Mouse (Mus musculus) G1E (cell line): ENCODE data around the gene Uevld. TPM values are rescaled to one million over a fixed set of nuclear protein-coding genes. Genes with fewer than 3 reads are reported as not detected.

Experiments used
- ATAC-seq: 2 replicates; pipeline ENCODE4 v1.8.0; 2016; ENCODE audit warnings: mild to moderate bottlenecking; ENCODE audit not compliant: insufficient number of reproducible peaks, poor library complexity, low FRiP score, severe bottlenecking; ENCODE audit errors: extremely low read depth
- DNase-seq: peaks from one replicate; pipeline ENCODE4 v3.0.0; 2012; ENCODE audit warnings: low spot score
- H3K27me3 ChIP-seq: 2 replicates; pipeline ENCODE4 v1.6.1; 2012; ENCODE audit warnings: mild to moderate bottlenecking, low read length, inconsistent platforms; ENCODE audit not compliant: insufficient read depth
- H3K36me3 ChIP-seq: replicated peaks from 2 replicates; pipeline ENCODE3; 2012; ENCODE audit warnings: mild to moderate bottlenecking, inconsistent platforms
- H3K4me1 ChIP-seq: 2 replicates; pipeline ENCODE4 v1.6.1; 2012; ENCODE audit warnings: low read depth, low read length, inconsistent platforms, mixed read lengths; ENCODE audit not compliant: insufficient read depth
- H3K4me3 ChIP-seq: 2 replicates; pipeline ENCODE4 v1.5.1; 2012; ENCODE audit warnings: low read depth, mild to moderate bottlenecking, inconsistent platforms, low read length, moderate library complexity, mixed read lengths
- H3K9me3 ChIP-seq: replicated peaks from 2 replicates; pipeline ENCODE4 v1.6.1; 2012; ENCODE audit warnings: inconsistent platforms
- CTCF ChIP-seq: IDR thresholded peaks from 2 replicates; pipeline ENCODE4 v1.5.1; 2012; ENCODE audit warnings: low read depth, low read length, inconsistent platforms, mixed read lengths
- GATA1 ChIP-seq: IDR thresholded peaks from 2 replicates; pipeline ENCODE4 v1.6.1; 2012; ENCODE audit warnings: borderline replicate concordance, low read length, inconsistent platforms, mixed read lengths
- GATA2 ChIP-seq: IDR thresholded peaks from 2 replicates; pipeline ENCODE4 v1.6.1; 2012; ENCODE audit warnings: low read depth, low read length, inconsistent platforms, borderline replicate concordance
- POLR2AphosphoS5 ChIP-seq: IDR thresholded peaks from 2 replicates; pipeline ENCODE4 v1.6.1; 2012; ENCODE audit warnings: low read depth, low read length, inconsistent platforms; ENCODE audit not compliant: insufficient replicate concordance
- TAL1 ChIP-seq: conservative IDR thresholded peaks from 2 replicates; pipeline ENCODE4 v1.6.1; 2012; ENCODE audit warnings: low read depth, low read length, inconsistent platforms, mixed read lengths
- polyA plus RNA-seq: library from polyadenylated mRNA; stranded (reverse); fragments of >175 nt; gene quantifications from 2 replicates; pipeline ENCODE4 v1.2.3, GENCODE M21; 2012
- total RNA-seq, 2 experiments: library from RNA; stranded (forward) in 1 of 2; stranded (reverse) in 1 of 2; fragments of 200-1000 nt in 1 of 2; fragments of >200 nt in 1 of 2; fragmentation: Nextera tagmentation in 1 of 2; gene quantifications; 2 replicates each; pipeline ENCODE4 v1.2.3; 2014 to 2017

Uevld gene
- total and polyA plus RNA-seq, 3 experiments: 0.18 to 14.5 (median 8.6) TPM

DNA sequence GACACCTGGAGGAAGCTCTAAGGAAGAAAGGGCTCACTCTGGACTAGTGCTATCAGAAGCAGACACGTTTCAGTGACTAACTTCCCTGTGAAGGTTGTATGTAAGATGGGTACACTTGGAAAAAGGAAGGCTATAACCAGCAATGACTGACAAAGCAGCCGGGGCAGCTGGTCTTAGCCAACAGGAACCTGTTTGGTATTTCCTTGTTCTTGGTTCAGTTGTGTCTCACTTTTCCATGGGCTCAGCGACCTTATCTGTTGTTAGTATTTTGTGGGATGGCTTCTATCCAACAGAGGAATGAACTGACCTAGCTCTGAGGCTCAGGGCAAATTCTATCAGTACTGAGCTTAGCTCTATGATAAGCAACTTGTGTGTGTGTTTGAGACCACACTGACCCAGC is 2.7 kb upstream of the Uevld start:
- Histone ChIP-seq H3K4me1 (peaks cover 33% of the 10 kb centered on the region), H3K9me3 (no peaks in the 10 kb centered on the region), H3K27me3 (peaks cover 25% of the 10 kb centered on the region), H3K36me3 (peaks cover 4% of the 10 kb centered on the region), H3K4me3 (no peak overlapping the region)
- DNase-seq: no peak
- TF ChIP-seq GATA2: no peak
- no peak for TF ChIP-seq POLR2AphosphoS5
- no peak for TF ChIP-seq TAL1
- no peak for TF ChIP-seq CTCF
- TF ChIP-seq GATA1: no peak
- no peak for ATAC-seq

DNA sequence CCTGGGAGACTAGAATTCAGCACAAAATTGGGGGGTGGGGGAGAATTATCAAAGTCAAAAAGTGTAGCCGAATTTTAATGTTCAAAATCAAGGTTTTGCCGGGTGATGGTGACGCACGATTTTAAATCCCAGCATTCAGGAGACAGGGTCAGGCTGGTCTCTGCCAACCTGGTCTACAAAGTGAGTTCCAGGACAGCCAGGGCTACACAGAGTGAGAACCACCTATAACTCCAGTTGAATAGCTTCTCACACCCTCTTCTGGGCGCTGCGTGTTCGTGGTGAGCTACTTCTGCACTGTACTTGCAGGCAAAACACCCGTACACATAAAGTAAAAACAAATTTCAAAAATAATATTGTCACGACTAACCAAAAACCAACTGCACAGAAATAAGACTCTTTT is 526 bp upstream of the Uevld start:
- H3K27me3 ChIP-seq: peaks cover 22% of the 10 kb centered on the region
- peak overlapping the region; percentile 88; the same call in 1 of the 2 replicates for H3K4me3 ChIP-seq
- peaks cover 33% of the 10 kb centered on the region for H3K4me1 ChIP-seq
- peaks cover 23% of the 10 kb centered on the region for H3K36me3 ChIP-seq
- TF ChIP-seq POLR2AphosphoS5 (no peak), GATA2 (no peak)
- no peaks in the 10 kb centered on the region for H3K9me3 ChIP-seq
- DNase-seq (no peak), ATAC-seq (no peak)

DNA sequence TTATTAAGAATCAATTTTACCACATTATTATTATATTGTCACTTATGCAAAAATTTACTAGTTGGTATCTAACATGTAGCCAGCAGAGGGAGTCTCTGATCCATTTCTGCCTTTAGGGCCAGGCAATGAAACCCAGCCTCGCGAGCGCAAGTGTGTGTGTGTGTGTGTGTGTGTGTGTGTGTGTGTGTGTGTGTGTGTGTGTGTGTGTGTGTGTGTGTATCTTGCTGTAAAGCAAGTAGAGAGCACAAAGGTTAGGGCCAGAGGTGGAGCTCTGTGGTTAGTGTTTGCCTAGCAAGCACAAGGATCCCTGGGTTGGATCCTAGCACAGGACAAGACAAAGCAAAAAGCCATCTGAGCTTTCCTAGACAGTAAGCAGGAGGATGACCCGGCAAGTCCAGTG is 22.5 kb downstream of the Uevld start:
- no peak overlapping the region for H3K4me3 ChIP-seq
- no peaks in the 10 kb centered on the region for H3K4me1 ChIP-seq
- ATAC-seq (peak; percentile 22; the same call in 1 of the 2 replicates), DNase-seq (no peak)
- TF ChIP-seq GATA2 (no peak), CTCF (no peak), POLR2AphosphoS5 (no peak), GATA1 (no peak), TAL1 (no peak)
- peaks cover 72% of the 10 kb centered on the region for H3K36me3 ChIP-seq
- H3K27me3 ChIP-seq: no peaks in the 10 kb centered on the region
- no peaks in the 10 kb centered on the region for H3K9me3 ChIP-seq

DNA sequence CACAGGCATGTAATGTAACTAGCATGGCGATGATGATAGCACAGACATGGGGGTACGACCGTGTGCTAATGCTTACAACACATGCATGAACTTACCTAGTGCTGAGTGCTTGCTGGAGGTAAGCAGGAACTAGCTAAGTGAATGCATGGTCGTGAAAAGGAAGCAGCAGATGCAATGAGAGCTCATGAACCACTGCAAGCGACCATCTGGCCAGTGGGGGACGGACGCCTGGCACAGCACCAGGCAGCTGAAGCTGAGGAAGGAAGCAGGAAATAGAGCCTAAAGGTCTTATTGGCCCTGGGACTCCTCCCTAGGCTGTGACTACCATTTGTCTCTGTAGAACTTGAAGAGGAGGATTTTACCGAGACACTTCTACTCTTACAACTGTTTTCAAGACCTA is 23.5 kb downstream of the Uevld start:
- peaks cover 69% of the 10 kb centered on the region for H3K36me3 ChIP-seq
- TF ChIP-seq POLR2AphosphoS5 (no peak), GATA1 (no peak), TAL1 (no peak), GATA2 (no peak)
- no peak for ATAC-seq

DNA sequence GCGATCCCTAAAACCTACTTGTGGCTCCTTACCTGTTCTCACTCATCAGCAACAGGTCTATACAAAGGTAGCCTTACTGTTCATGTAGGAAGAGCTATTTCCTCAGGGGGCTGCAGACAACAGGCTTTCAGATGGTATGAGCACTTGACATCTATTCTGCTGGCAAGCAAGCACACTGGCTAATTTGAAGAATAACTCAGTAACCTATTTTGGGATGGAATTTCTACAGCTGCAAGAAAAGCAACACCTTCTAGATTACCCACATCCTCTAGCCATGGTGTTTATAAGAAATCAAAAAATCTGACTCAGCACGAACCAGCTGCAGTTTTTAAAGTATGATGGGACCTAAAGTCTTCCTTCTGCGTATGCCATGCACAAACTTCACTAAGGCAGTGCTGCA is 27.0 kb downstream of the Uevld start:
- DNase-seq (no peak), ATAC-seq (no peak)
- Histone ChIP-seq H3K4me3 (no peak overlapping the region), H3K9me3 (no peaks in the 10 kb centered on the region), H3K27me3 (no peaks in the 10 kb centered on the region), H3K36me3 (peaks cover 62% of the 10 kb centered on the region), H3K4me1 (no peaks in the 10 kb centered on the region)
- no peak for TF ChIP-seq CTCF
- no peak for TF ChIP-seq GATA2
- TF ChIP-seq GATA1: no peak
- TF ChIP-seq TAL1: no peak
- TF ChIP-seq POLR2AphosphoS5: no peak

More for the DNA sequence above, 23.5 kb downstream of the Uevld start:
- no peaks in the 10 kb centered on the region for H3K27me3 ChIP-seq
- no peak for DNase-seq
- H3K9me3 ChIP-seq: no peaks in the 10 kb centered on the region
- H3K4me3 ChIP-seq: no peak overlapping the region
- H3K4me1 ChIP-seq: no peaks in the 10 kb centered on the region

DNA sequence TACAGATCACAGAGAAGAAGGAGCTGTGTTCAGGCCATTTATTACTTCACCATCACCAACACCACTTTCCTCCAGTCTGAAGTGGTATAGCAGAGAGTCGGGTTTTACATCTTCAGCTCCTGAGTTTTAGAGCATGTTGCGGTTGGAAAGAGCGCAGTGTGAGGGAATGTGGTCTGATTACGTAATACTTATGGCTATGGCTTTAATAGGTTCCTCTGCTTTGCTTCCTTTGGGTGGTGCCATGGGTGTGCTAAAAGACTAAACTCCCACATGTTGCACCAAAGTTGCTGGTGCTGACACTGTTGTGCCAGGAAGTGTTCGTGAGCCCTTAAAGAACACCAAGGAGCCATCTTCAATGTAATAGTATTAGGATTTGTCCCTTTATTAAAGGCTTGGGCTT is 30.0 kb downstream of the Uevld start:
- Histone ChIP-seq H3K4me3 (no peak overlapping the region), H3K27me3 (no peaks in the 10 kb centered on the region), H3K36me3 (peaks cover 40% of the 10 kb centered on the region), H3K4me1 (no peaks in the 10 kb centered on the region), H3K9me3 (no peaks in the 10 kb centered on the region)
- ATAC-seq (no peak), DNase-seq (no peak)
- TF ChIP-seq POLR2AphosphoS5 (no peak), TAL1 (no peak), GATA2 (no peak), GATA1 (no peak), CTCF (no peak)

DNA sequence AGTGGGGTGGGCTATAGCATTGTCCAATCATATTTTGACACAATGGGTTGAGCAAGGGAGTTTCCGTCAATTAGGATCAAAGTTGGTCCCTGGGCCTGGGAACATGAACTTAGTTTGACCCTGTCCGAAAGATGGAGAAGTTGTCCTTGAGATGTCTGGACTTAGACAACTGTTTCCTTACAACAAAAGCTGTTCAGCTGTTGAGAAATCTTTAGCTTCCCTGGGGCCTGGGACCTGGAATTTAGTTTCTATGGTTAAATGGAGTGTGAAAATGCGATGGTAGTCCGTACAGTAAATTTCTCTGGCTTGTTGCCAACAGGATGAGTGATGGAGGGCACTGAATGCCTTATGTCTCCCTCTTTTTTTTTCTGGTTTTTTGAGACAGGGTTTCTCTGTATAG is 36.3 kb downstream of the Uevld start:
- H3K9me3 ChIP-seq: no peaks in the 10 kb centered on the region
- no peak for ATAC-seq
- H3K4me3 ChIP-seq: no peak overlapping the region
- no peaks in the 10 kb centered on the region for H3K27me3 ChIP-seq
- no peak for DNase-seq
- no peak for TF ChIP-seq GATA2
- TF ChIP-seq POLR2AphosphoS5: no peak
- TF ChIP-seq GATA1: no peak
- TF ChIP-seq TAL1: no peak
- TF ChIP-seq CTCF: no peak
- H3K36me3 ChIP-seq: peaks cover 20% of the 10 kb centered on the region
- peaks cover 18% of the 10 kb centered on the region for H3K4me1 ChIP-seq
